Mouse (Mus musculus): Measurements from ENCODE around the gene Cacnb1.

Cacnb1 gene

GRCm38 (mm10) chr11:97953939-97954275, 68.9 kb downstream of the Cacnb1 start:
- DNase-seq: no peak

- no peak for DNase-seq
Observed at GRCm38 (mm10) chr11:97953179-97953938, 69.5 kb downstream of the Cacnb1 start.

GRCm38 (mm10) chr11:97952367-97953006, 70.3 kb downstream of the Cacnb1 start:
- DNase-seq: no peak

All from retina, postnatal 1 day (tissue).